Mouse (Mus musculus) hindbrain, embryonic 16.5 days (tissue): ENCODE measurements at regions not wholly inside any gene's neighbourhood (a gene's known extent, or its start where the extent isn't known, plus 50 kb on each side); places are given as distances from the start of the nearest gene placed in this dataset.

Experiments used
- ATAC-seq: fragments of 200-750 bp; cut with Nextera tagmentation; 2 replicates; pipeline ENCODE4 v1.8.0; 2017; ENCODE audit warnings: moderate TSS enrichment, moderate library complexity
- H3K27ac ChIP-seq: fragments of 300-500 bp; sonication (generic); 2 replicates; pipeline ENCODE4 v1.5.1; 2014; ENCODE audit warnings: low read depth, mild to moderate bottlenecking, control low read depth, low read length, moderate library complexity
- H3K27me3 ChIP-seq: fragments of 300-500 bp; sonication (generic); replicated peaks from 2 replicates; pipeline ENCODE4 v1.6.1; 2014; ENCODE audit warnings: low read length; ENCODE audit not compliant: control insufficient read depth, insufficient read depth
- H3K36me3 ChIP-seq: fragments of 300-500 bp; sonication (generic); 2 replicates; pipeline ENCODE4 v1.6.1; 2014; ENCODE audit warnings: mild to moderate bottlenecking, low read length, moderate library complexity, mixed read lengths; ENCODE audit not compliant: control insufficient read depth, insufficient read depth
- H3K4me1 ChIP-seq: fragments of 300-500 bp; sonication (generic); 2 replicates; pipeline ENCODE4 v1.6.1; 2014; ENCODE audit warnings: low read depth, low read length; ENCODE audit not compliant: control insufficient read depth, insufficient read depth
- H3K4me2 ChIP-seq: fragments of 300-500 bp; sonication (generic); 2 replicates; pipeline ENCODE4 v1.6.1; 2014; ENCODE audit warnings: mild to moderate bottlenecking, low read length, control low read depth, moderate library complexity
- H3K4me3 ChIP-seq: fragments of 300-500 bp; sonication (generic); 2 replicates; pipeline ENCODE4 v1.5.1; 2014; ENCODE audit warnings: mild to moderate bottlenecking, low read length, control low read depth, moderate library complexity
- H3K9ac ChIP-seq: fragments of 300-500 bp; sonication (generic); 2 replicates; pipeline ENCODE4 v1.6.1; 2014; ENCODE audit warnings: low read depth, mild to moderate bottlenecking, control low read depth, low read length, moderate library complexity
- H3K9me3 ChIP-seq: fragments of 300-500 bp; sonication (generic); 2 replicates; pipeline ENCODE4 v1.6.1; 2014; ENCODE audit warnings: mild to moderate bottlenecking, low read length, moderate library complexity; ENCODE audit not compliant: control insufficient read depth
- WGBS: fragments of 180-500 bp; shearing (Covaris S2); extraction: QIAGEN DNeasy Blood & Tissue Kit; methylation state at CpG from one replicate; pipeline ENCODE4 v1.1.7; 2014; 5-methylcytosine and 5-hydroxymethylcytosine counted together

GRCm38 (mm10) chr14:88410722-88411437, 60.3 kb downstream of the Pcdh20 start:
- 81% methylated on average over 1 of the region's 1 CpGs for WGBS

GRCm38 (mm10) chr14:88399270-88399669, 71.9 kb downstream of the Pcdh20 start:
- WGBS: 57% methylated on average over 1 of the region's 1 CpGs
- H3K4me3 ChIP-seq: no peak overlapping the region
- no peaks in the 10 kb centered on the region for H3K36me3 ChIP-seq
- no peak overlapping the region for H3K27ac ChIP-seq
- no peak overlapping the region for H3K4me2 ChIP-seq
- no peak for ATAC-seq
- H3K9ac ChIP-seq: no peak overlapping the region
- H3K27me3 ChIP-seq: no peaks in the 10 kb centered on the region
- H3K4me1 ChIP-seq: no peaks in the 10 kb centered on the region
- H3K9me3 ChIP-seq: no peaks in the 10 kb centered on the region

More at GRCm38 (mm10) chr14:88410722-88411437, 60.3 kb downstream of the Pcdh20 start:
- Histone ChIP-seq H3K4me1 (no peaks in the 10 kb centered on the region), H3K36me3 (no peaks in the 10 kb centered on the region), H3K27ac (no peak overlapping the region), H3K4me2 (no peak overlapping the region), H3K9ac (no peak overlapping the region), H3K4me3 (no peak overlapping the region), H3K27me3 (no peaks in the 10 kb centered on the region), H3K9me3 (no peaks in the 10 kb centered on the region)
- no peak for ATAC-seq

- Histone ChIP-seq H3K36me3 (no peaks in the 10 kb centered on the region), H3K27ac (no peak overlapping the region), H3K4me3 (no peak overlapping the region), H3K27me3 (no peaks in the 10 kb centered on the region), H3K9me3 (no peaks in the 10 kb centered on the region), H3K9ac (no peak overlapping the region), H3K4me1 (no peaks in the 10 kb centered on the region), H3K4me2 (no peak overlapping the region)
- peak; percentile 54; the same call in 1 of the 2 replicates for ATAC-seq
Observed at GRCm38 (mm10) chr14:88397187-88397586, 74.0 kb downstream of the Pcdh20 start.

DNA sequence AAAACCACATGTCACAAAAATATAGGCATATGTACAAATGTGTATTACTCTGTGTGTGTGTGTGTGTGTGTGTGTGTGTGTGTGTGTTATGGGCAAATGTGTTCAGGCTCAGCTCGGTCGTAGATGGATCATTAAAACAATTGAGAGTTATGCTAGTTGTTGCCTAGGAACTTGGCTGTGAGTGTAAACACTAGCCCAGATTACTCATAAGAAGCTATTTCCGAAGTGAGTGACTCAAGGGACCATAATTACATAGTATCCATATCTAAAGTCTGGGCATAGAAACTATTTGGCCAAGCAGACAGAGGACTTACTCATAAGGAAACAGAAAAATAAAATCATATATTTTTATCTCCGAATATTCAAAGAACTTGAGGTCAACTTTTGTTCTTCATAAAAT, 76.2 kb downstream of the Pcdh20 start:
- WGBS: 85% methylated on average over 4 of the region's 4 CpGs
- ATAC-seq: no peak
- Histone ChIP-seq H3K9me3 (no peaks in the 10 kb centered on the region), H3K27ac (no peak overlapping the region), H3K27me3 (no peaks in the 10 kb centered on the region), H3K9ac (no peak overlapping the region), H3K4me2 (no peak overlapping the region), H3K36me3 (no peaks in the 10 kb centered on the region), H3K4me1 (no peaks in the 10 kb centered on the region), H3K4me3 (no peak overlapping the region)

- Histone ChIP-seq H3K4me3 (no peak overlapping the region), H3K9ac (no peak overlapping the region), H3K27ac (no peak overlapping the region), H3K4me1 (no peaks in the 10 kb centered on the region), H3K27me3 (no peaks in the 10 kb centered on the region), H3K4me2 (no peak overlapping the region), H3K9me3 (no peaks in the 10 kb centered on the region), H3K36me3 (no peaks in the 10 kb centered on the region)
- no peak for ATAC-seq
- WGBS: 77% methylated on average over 2 of the region's 2 CpGs
Observed at GRCm38 (mm10) chr14:88384553-88384952, 86.6 kb downstream of the Pcdh20 start.

- Histone ChIP-seq H3K9ac (no peak overlapping the region), H3K4me3 (no peak overlapping the region), H3K36me3 (no peaks in the 10 kb centered on the region), H3K27ac (no peak overlapping the region), H3K4me2 (no peak overlapping the region), H3K9me3 (no peaks in the 10 kb centered on the region), H3K27me3 (no peaks in the 10 kb centered on the region), H3K4me1 (no peaks in the 10 kb centered on the region)
- 61% methylated on average over 4 of the region's 4 CpGs for WGBS
- ATAC-seq: no peak
Observed at GRCm38 (mm10) chr14:88347177-88347576, 124.0 kb downstream of the Pcdh20 start.

GRCm38 (mm10) chr14:88337304-88337703, 133.9 kb downstream of the Pcdh20 start:
- H3K4me2 ChIP-seq: no peak overlapping the region
- no peak overlapping the region for H3K9ac ChIP-seq
- H3K27ac ChIP-seq: no peak overlapping the region
- no peaks in the 10 kb centered on the region for H3K36me3 ChIP-seq
- H3K9me3 ChIP-seq: no peaks in the 10 kb centered on the region
- H3K4me3 ChIP-seq: no peak overlapping the region
- H3K4me1 ChIP-seq: no peaks in the 10 kb centered on the region
- no peak for ATAC-seq
- 69% methylated on average over 10 of the region's 10 CpGs for WGBS
- H3K27me3 ChIP-seq: no peaks in the 10 kb centered on the region

DNA sequence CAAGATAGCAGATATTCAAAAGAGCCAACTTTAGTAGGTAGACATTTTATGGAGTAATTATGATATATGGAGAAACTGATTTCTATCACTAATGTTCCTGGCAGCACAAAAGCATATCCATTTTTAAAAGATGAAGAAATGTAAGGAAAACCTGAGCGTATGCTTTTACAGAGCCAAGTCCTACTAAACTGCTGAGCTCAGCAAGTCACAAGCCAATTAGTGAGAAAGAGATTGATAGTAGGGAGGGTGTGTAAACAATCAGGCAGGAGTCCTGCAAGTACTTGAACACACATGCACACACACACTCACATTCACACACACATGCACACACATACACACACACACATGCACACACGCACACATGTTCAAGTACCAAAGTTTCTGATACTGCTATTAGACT, 140.6 kb downstream of the Pcdh20 start:
- Histone ChIP-seq H3K9me3 (no peaks in the 10 kb centered on the region), H3K27me3 (no peaks in the 10 kb centered on the region), H3K36me3 (no peaks in the 10 kb centered on the region), H3K27ac (no peak overlapping the region), H3K4me2 (no peak overlapping the region), H3K4me1 (no peaks in the 10 kb centered on the region), H3K4me3 (no peak overlapping the region), H3K9ac (no peak overlapping the region)
- WGBS: 89% methylated on average over 2 of the region's 2 CpGs
- no peak for ATAC-seq

GRCm38 (mm10) chr14:88326411-88326810, 144.8 kb downstream of the Pcdh20 start:
- ATAC-seq: no peak
- no peak overlapping the region for H3K9ac ChIP-seq
- no peaks in the 10 kb centered on the region for H3K9me3 ChIP-seq
- 91% methylated on average over 4 of the region's 4 CpGs for WGBS
- no peaks in the 10 kb centered on the region for H3K4me1 ChIP-seq
- H3K4me3 ChIP-seq: no peak overlapping the region
- H3K36me3 ChIP-seq: no peaks in the 10 kb centered on the region
- H3K27me3 ChIP-seq: no peaks in the 10 kb centered on the region
- H3K27ac ChIP-seq: no peak overlapping the region
- no peak overlapping the region for H3K4me2 ChIP-seq
